Mouse (Mus musculus) thymus, adult 2 months (tissue): ENCODE measurements around the gene Lingo2. TPM values are rescaled to one million over a fixed set of nuclear protein-coding genes. Genes with fewer than 3 reads are reported as not detected.

ENCODE experiments used
- DNase-seq: peaks from one replicate; pipeline ENCODE4 v3.0.0; 2021
- H3K27ac ChIP-seq: fragments of 200-500 bp; 2 replicates; pipeline ENCODE4 v1.5.1; 2012; ENCODE audit warnings: low read length, control low read depth; ENCODE audit not compliant: control insufficient read depth, insufficient read depth
- H3K27me3 ChIP-seq: fragments of 200-500 bp; 2 replicates; pipeline ENCODE4 v1.6.1; 2012; ENCODE audit warnings: mild to moderate bottlenecking, low read length, moderate library complexity, mixed read lengths; ENCODE audit not compliant: control insufficient read depth, insufficient read depth
- H3K36me3 ChIP-seq: fragments of 200-500 bp; 2 replicates; pipeline ENCODE4 v1.6.1; 2012; ENCODE audit warnings: mild to moderate bottlenecking, low read length, moderate library complexity; ENCODE audit not compliant: control insufficient read depth, insufficient read depth
- H3K4me1 ChIP-seq: fragments of 200-500 bp; replicated peaks from 2 replicates; pipeline ENCODE4 v1.6.1; 2012; ENCODE audit warnings: low read length; ENCODE audit not compliant: control insufficient read depth, insufficient read depth
- H3K4me3 ChIP-seq: fragments of 200-500 bp; 2 replicates; pipeline ENCODE4 v1.5.1; 2012; ENCODE audit warnings: mild to moderate bottlenecking, low read length, control low read depth, moderate library complexity; ENCODE audit not compliant: control insufficient read depth, insufficient read depth
- CTCF ChIP-seq: fragments of 200-500 bp; IDR thresholded peaks from 2 replicates; pipeline ENCODE4 v1.5.1; 2012; ENCODE audit warnings: mild to moderate bottlenecking, control low read depth, low read length, moderate library complexity, borderline replicate concordance; ENCODE audit not compliant: control insufficient read depth, poor library complexity, insufficient read depth; ENCODE audit errors: extremely low read depth
- POLR2A ChIP-seq: fragments of 200-500 bp; IDR thresholded peaks from 2 replicates; pipeline ENCODE4 v1.6.1; 2012; ENCODE audit warnings: mild to moderate bottlenecking, low read length, control low read depth, moderate library complexity; ENCODE audit not compliant: control insufficient read depth, poor library complexity, insufficient read depth; ENCODE audit errors: extremely low read depth
- WGBS: fragments of 180-500 bp; shearing (Covaris S2); methylation state at CpG from one replicate; pipeline ENCODE4 v1.1.7; 2018; 5-methylcytosine and 5-hydroxymethylcytosine counted together
- polyA plus RNA-seq: library from polyadenylated mRNA; depleted of rRNA; stranded (reverse); fragments of >200 nt; gene quantifications from 2 replicates; pipeline ENCODE4 v1.2.3, GENCODE M21; 2012

Lingo2 gene
- polyA plus RNA-seq, 1 experiment, result 0.11 TPM

DNA sequence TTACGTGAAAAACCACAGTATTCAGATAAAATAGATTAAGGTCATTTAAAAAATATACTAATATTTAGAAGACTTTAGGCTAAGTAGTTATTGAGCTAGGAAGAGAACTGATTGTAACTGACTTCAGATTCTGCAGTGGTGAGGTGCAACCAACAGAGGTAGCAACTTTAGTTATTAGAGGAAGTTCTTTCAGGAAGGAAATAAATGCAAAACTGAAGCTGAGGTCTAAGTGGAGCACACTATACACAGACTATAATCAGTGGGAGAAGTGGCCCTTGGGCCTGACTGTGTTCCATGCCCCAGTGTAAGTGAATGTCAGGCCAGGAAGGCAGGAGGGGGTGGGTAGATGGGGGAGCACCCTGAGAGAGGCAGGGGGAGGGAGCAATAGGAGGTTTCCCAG lies 385.0 kb downstream of the Lingo2 start:
- WGBS, result 13% methylated on average over 1 of the region's 1 CpGs
- no peak for DNase-seq
- H3K27ac ChIP-seq, result no peak overlapping the region
- TF ChIP-seq POLR2A (no peak), CTCF (no peak)
- no peaks in the 10 kb centered on the region for H3K4me1 ChIP-seq
- no peaks in the 10 kb centered on the region for H3K36me3 ChIP-seq
- no peak overlapping the region for H3K4me3 ChIP-seq
- H3K27me3 ChIP-seq, result no peaks in the 10 kb centered on the region

DNA sequence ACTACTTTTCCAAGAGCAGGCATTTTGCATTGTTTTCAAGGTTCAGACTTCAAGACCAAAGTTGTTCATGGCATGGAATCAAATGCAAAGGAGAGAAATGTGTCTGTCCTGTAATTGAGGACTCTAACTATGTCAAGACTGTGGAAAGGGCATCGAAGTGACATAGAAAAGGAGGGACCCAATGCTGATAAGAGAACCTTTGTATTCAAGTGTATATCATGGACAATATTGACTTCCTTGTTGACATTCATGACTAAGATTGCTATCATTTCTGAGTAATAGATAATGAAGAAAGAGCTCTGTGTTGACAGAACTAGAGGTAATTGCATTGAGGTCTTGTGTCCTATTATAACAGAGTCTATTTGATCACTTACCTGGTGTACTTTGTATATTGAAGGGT lies 390.6 kb downstream of the Lingo2 start:
- TF ChIP-seq CTCF (no peak), POLR2A (no peak)
- WGBS, result 84% methylated on average over 1 of the region's 1 CpGs
- Histone ChIP-seq H3K36me3 (no peaks in the 10 kb centered on the region), H3K27me3 (no peaks in the 10 kb centered on the region), H3K27ac (no peak overlapping the region), H3K4me1 (no peaks in the 10 kb centered on the region), H3K4me3 (no peak overlapping the region)
- no peak for DNase-seq

GRCm38 (mm10) chr4:36540664-36541360 lies 410.7 kb downstream of the Lingo2 start:
- H3K4me1 ChIP-seq, result no peaks in the 10 kb centered on the region
- 58% methylated on average over 2 of the region's 2 CpGs for WGBS
- no peak overlapping the region for H3K4me3 ChIP-seq
- TF ChIP-seq POLR2A (no peak), CTCF (no peak)
- no peak for DNase-seq
- no peaks in the 10 kb centered on the region for H3K36me3 ChIP-seq
- no peak overlapping the region for H3K27ac ChIP-seq
- no peaks in the 10 kb centered on the region for H3K27me3 ChIP-seq

DNA sequence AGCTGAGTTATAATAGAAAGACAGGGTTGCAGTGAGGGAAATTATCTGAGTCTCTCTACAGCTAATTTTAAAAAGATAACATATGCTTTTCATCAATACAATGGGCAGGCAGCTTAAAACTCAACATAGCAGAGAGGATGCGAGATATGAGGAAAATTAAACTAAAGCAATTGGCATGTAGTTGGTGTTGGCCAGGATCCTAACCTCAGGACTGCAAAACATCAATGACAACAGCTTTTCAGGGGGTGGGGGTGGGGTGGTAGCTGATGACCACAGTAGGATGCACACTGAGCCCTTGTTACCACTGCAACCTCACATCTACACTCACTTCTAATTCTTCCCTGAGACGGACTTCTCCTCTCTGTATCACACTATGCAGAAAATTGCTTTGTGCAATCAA lies 417.7 kb downstream of the Lingo2 start:
- H3K27me3 ChIP-seq, result no peaks in the 10 kb centered on the region
- TF ChIP-seq POLR2A (no peak), CTCF (no peak)
- H3K27ac ChIP-seq, result no peak overlapping the region
- no peak overlapping the region for H3K4me3 ChIP-seq
- no peaks in the 10 kb centered on the region for H3K36me3 ChIP-seq
- DNase-seq, result no peak
- WGBS, result 95% methylated on average over 2 of the region's 2 CpGs
- no peaks in the 10 kb centered on the region for H3K4me1 ChIP-seq

DNA sequence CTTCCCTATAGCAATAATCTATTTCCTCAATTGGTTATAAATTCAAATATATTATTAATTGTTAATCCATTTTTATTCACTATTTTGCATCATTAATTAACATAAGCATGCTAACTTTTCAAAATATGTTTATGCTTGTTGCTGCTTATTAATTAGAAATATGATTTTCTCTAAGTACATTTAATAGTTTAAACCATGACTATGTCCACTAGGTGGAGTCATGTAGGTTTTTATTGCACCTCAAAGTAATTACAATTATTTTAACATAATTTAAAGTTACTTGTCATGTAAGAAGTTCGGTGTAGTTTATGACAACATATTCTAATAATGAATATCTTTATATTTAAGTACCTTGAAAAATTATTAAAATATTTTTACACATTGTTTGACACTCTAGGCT lies 461.3 kb downstream of the Lingo2 start:
- H3K4me3 ChIP-seq, result no peak overlapping the region
- WGBS, result 64% methylated on average over 1 of the region's 1 CpGs
- no peaks in the 10 kb centered on the region for H3K27me3 ChIP-seq
- no peak for DNase-seq
- TF ChIP-seq POLR2A, result no peak
- TF ChIP-seq CTCF, result no peak
- H3K36me3 ChIP-seq, result no peaks in the 10 kb centered on the region
- H3K27ac ChIP-seq, result no peak overlapping the region
- H3K4me1 ChIP-seq, result no peaks in the 10 kb centered on the region

GRCm38 (mm10) chr4:36435211-36435610 lies 516.3 kb downstream of the Lingo2 start:
- Histone ChIP-seq H3K27me3 (no peaks in the 10 kb centered on the region), H3K27ac (no peak overlapping the region), H3K36me3 (no peaks in the 10 kb centered on the region), H3K4me1 (no peaks in the 10 kb centered on the region), H3K4me3 (no peak overlapping the region)
- DNase-seq, result no peak
- WGBS, result 96% methylated on average over 3 of the region's 3 CpGs
- TF ChIP-seq CTCF (no peak), POLR2A (no peak)

- H3K4me1 ChIP-seq, result no peaks in the 10 kb centered on the region
- H3K27ac ChIP-seq, result no peak overlapping the region
- H3K36me3 ChIP-seq, result no peaks in the 10 kb centered on the region
- TF ChIP-seq POLR2A (no peak), CTCF (no peak)
- H3K27me3 ChIP-seq, result no peaks in the 10 kb centered on the region
- WGBS, result 84% methylated on average over 5 of the region's 5 CpGs
- DNase-seq, result no peak
- no peak overlapping the region for H3K4me3 ChIP-seq
Observed at GRCm38 (mm10) chr4:36426192-36426591, 525.4 kb downstream of the Lingo2 start.
